Mouse (Mus musculus): ENCODE data around the gene Lsm12. TPM values are rescaled to one million over a fixed set of nuclear protein-coding genes. Genes with fewer than 3 reads are reported as not detected.

The Lsm12 gene
- polyA plus RNA-seq, 1 experiment from 2014 or later, result 98.4 TPM

DNA sequence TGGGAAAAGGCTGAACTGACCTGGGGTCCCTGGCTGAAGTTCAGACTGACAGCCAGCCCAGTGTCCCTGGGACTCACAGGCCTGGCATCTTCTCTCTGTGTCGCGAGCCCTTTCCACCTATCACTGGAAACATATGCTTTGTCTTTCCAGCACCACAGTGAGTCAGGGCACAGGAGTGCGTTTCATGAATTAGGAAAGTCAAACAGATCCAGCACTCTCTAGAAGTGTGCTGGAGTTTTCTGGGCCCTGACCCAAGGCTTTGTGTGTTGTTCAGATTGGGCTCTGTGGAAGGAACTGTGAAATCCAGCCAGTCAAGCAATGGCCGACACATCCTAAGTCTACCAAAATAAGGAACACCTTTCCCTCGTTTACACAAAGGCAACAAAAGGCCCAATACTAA lies 40.1 kb upstream of the Lsm12 start:
- peaks cover 14% of the 10 kb centered on the region; the same call in 1 of the 2 replicates for H3K36me3 ChIP-seq (ENCODE audit: control insufficient read depth, insufficient read depth, low read length)
- H3K27me3 ChIP-seq (replicated peaks; ENCODE audit: control insufficient read depth, insufficient read depth, low read length), result no peaks in the 10 kb centered on the region
- DNase-seq (ENCODE audit: low spot score) (no peak), ATAC-seq (ENCODE audit: low read depth) (no peak)
- peaks cover 41% of the 10 kb centered on the region for H3K4me1 ChIP-seq (ENCODE audit: control insufficient read depth, insufficient read depth, low read length)
- H3K9ac ChIP-seq (ENCODE audit: low read depth, low read length), result no peak overlapping the region; the same call in 1 of the 2 replicates
- H3K27ac ChIP-seq (replicated peaks; ENCODE audit: low read depth, low read length), result no peak overlapping the region
- WGBS, result 58% methylated on average over 5 of the region's 5 CpGs
- H3K4me3 ChIP-seq (ENCODE audit: low read depth, low read length), result no peak overlapping the region
- no peaks in the 10 kb centered on the region for H3K9me3 ChIP-seq (ENCODE audit: control insufficient read depth, low read length)
- peak overlapping the region; percentile 44 for H3K4me2 ChIP-seq (ENCODE audit: low read depth, low read length)

DNA sequence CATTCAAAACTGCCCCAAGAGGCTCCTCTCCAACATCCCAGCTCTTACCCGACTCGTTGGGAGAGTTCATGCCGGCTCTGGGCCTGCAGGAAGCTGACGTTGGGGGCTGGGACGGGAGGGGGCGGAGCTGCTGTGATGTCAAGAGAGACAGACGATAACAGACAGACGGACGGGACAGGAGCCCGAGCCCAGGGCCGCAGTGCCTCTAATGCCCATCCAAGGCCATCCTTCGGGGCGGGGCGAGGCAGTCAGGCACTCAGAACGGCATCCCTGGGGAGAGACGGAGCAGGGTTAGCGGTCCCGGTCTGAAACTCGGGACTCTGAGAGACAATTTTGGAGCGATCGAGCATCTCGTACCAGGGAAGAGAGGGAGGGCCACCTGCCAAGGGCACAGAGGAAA lies 39.6 kb upstream of the Lsm12 start:
- Histone ChIP-seq H3K9ac (ENCODE audit: low read depth, low read length) (peak overlapping the region; percentile 47), H3K4me3 (ENCODE audit: low read depth, low read length) (peak overlapping the region; percentile 9), H3K27me3 (replicated peaks; ENCODE audit: control insufficient read depth, insufficient read depth, low read length) (no peaks in the 10 kb centered on the region), H3K4me2 (ENCODE audit: low read depth, low read length) (peak overlapping the region; percentile 44), H3K9me3 (ENCODE audit: control insufficient read depth, low read length) (no peaks in the 10 kb centered on the region), H3K36me3 (ENCODE audit: control insufficient read depth, insufficient read depth, low read length) (peaks cover 18% of the 10 kb centered on the region; the same call in 1 of the 2 replicates), H3K27ac (replicated peaks; ENCODE audit: low read depth, low read length) (no peak overlapping the region), H3K4me1 (ENCODE audit: control insufficient read depth, insufficient read depth, low read length) (peaks cover 46% of the 10 kb centered on the region)
- WGBS, result 6% methylated on average over 22 of the region's 22 CpGs
- ATAC-seq (ENCODE audit: low read depth), result no peak
- DNase-seq (ENCODE audit: low spot score), result no peak

DNA sequence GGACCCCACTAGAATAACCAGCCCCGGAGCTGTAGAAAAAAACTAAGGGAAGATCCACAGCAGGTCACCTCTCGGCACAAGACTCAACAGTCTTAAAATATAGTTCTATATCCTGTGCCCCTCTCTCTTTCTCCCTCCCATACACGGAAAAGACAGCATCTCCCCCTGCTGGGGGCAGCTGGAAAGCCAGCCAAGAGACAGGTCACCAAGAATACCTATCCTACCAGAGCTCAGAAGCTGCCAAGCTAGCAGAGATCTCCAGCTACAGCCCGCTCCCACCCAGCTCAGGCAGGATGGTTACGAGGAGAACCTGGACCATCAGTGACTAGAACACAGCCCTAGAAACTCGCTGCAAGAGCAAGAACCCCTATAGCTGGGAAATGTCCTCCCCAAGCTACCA lies 38.1 kb upstream of the Lsm12 start:
- H3K4me2 ChIP-seq (ENCODE audit: low read depth, low read length), result no peak overlapping the region
- H3K4me3 ChIP-seq (ENCODE audit: low read depth, low read length), result no peak overlapping the region
- H3K36me3 ChIP-seq (ENCODE audit: control insufficient read depth, insufficient read depth, low read length), result peaks cover 18% of the 10 kb centered on the region; the same call in 1 of the 2 replicates
- H3K27ac ChIP-seq (replicated peaks; ENCODE audit: low read depth, low read length), result no peak overlapping the region
- WGBS, result 36% methylated on average over 6 of the region's 6 CpGs
- H3K9me3 ChIP-seq (ENCODE audit: control insufficient read depth, low read length), result no peaks in the 10 kb centered on the region
- DNase-seq (ENCODE audit: low spot score), result peak; percentile 73
- H3K9ac ChIP-seq (ENCODE audit: low read depth, low read length), result no peak overlapping the region
- no peak for ATAC-seq (ENCODE audit: low read depth)
- no peaks in the 10 kb centered on the region for H3K27me3 ChIP-seq (replicated peaks; ENCODE audit: control insufficient read depth, insufficient read depth, low read length)
- peaks cover 51% of the 10 kb centered on the region for H3K4me1 ChIP-seq (ENCODE audit: control insufficient read depth, insufficient read depth, low read length)

DNA sequence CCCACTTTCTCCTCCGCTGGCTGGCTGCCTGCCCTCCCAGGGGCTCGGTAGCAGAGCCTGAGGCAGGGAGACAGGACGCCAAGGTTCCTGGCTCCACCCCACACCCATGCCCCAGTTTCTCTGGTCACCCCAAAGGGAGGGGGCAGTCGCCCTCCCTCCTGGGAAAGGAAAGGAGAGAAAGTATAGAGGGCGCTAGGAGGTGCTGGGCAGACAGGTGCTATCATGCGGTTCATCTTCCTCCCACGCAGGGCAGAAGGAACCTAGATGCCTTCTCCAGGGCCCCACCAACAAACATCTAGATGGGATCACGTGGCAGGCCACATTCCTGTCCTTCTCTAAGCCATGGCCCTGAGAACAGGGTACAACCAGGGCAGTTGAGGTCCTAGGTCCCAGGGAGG lies 36.9 kb upstream of the Lsm12 start:
- ATAC-seq (ENCODE audit: low read depth), result no peak
- Histone ChIP-seq H3K9me3 (ENCODE audit: control insufficient read depth, low read length) (no peaks in the 10 kb centered on the region), H3K4me3 (ENCODE audit: low read depth, low read length) (no peak overlapping the region), H3K27ac (replicated peaks; ENCODE audit: low read depth, low read length) (no peak overlapping the region), H3K4me1 (ENCODE audit: control insufficient read depth, insufficient read depth, low read length) (peaks cover 54% of the 10 kb centered on the region), H3K27me3 (replicated peaks; ENCODE audit: control insufficient read depth, insufficient read depth, low read length) (no peaks in the 10 kb centered on the region), H3K4me2 (ENCODE audit: low read depth, low read length) (no peak overlapping the region), H3K9ac (ENCODE audit: low read depth, low read length) (no peak overlapping the region), H3K36me3 (ENCODE audit: control insufficient read depth, insufficient read depth, low read length) (peaks cover 18% of the 10 kb centered on the region; the same call in 1 of the 2 replicates)
- no peak for DNase-seq (ENCODE audit: low spot score)
- WGBS, result 71% methylated on average over 8 of the region's 8 CpGs

DNA sequence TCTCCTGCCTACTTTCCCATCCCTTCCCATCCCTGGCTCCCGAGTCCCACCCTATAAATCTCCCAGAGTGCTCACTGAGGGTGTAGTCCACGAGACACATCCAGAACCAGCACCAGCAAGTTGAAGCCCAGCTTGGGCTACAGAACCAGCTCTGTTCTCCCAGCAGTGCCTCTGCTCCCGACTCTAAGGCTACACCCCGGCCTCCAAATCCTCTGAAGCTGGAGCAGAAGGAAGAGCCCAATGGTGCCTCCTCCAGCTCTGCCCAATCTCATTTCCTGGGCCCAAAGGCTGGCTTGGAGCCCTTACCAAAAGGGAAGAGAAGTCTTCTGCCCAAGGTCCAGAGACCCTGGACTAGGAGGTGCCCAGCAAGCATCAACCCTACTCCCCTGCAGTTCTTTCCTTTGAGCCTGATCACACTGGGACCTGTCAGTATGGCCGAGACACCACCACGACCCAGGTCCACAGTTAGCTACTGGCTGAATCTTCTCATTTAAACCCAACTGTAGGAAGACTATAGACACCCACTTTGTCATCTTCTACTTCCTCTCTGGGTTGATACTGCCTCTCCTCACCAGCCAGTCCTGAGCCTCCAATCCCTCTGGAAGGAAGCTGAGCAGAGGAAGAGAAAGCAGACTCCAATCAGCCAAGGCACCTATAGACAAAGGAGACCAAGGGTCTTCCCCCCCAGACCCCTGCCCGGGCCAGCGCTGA lies 36.3 kb upstream of the Lsm12 start:
- DNase-seq (ENCODE audit: low spot score) (no peak), ATAC-seq (ENCODE audit: low read depth) (no peak)
- H3K9me3 ChIP-seq (ENCODE audit: control insufficient read depth, low read length), result no peaks in the 10 kb centered on the region
- H3K27me3 ChIP-seq (replicated peaks; ENCODE audit: control insufficient read depth, insufficient read depth, low read length), result no peaks in the 10 kb centered on the region
- H3K4me1 ChIP-seq (ENCODE audit: control insufficient read depth, insufficient read depth, low read length), result peaks cover 55% of the 10 kb centered on the region
- no peak overlapping the region for H3K4me3 ChIP-seq (ENCODE audit: low read depth, low read length)
- H3K9ac ChIP-seq (ENCODE audit: low read depth, low read length), result no peak overlapping the region
- peaks cover 18% of the 10 kb centered on the region; the same call in 1 of the 2 replicates for H3K36me3 ChIP-seq (ENCODE audit: control insufficient read depth, insufficient read depth, low read length)
- WGBS, result 88% methylated on average over 8 of the region's 8 CpGs
- H3K4me2 ChIP-seq (ENCODE audit: low read depth, low read length), result no peak overlapping the region
- H3K27ac ChIP-seq (replicated peaks; ENCODE audit: low read depth, low read length), result no peak overlapping the region

DNA sequence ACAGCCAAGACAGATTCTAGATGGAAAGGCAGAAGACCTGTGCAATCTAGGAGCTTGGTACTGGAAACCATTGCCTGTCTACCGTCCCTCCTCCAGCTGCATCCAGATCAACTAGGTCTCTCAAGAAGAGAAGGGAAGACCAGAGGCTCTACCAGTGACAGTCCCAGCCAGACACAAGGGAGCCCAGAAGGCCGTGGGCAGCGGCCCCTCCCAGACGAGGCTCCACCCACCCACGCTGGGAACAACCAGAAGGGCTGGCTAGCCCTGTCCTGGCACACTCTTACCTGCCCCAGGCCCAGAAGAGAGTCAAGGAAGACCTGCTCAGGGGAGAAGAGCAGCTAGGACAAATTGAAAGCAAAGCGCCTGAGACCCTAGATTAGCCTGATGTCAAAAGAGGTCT lies 35.4 kb upstream of the Lsm12 start:
- Histone ChIP-seq H3K9ac (ENCODE audit: low read depth, low read length) (no peak overlapping the region), H3K27ac (replicated peaks; ENCODE audit: low read depth, low read length) (peak overlapping the region; percentile 24; the same call in 1 of the 2 replicates), H3K4me3 (ENCODE audit: low read depth, low read length) (no peak overlapping the region), H3K4me1 (ENCODE audit: control insufficient read depth, insufficient read depth, low read length) (peaks cover 61% of the 10 kb centered on the region), H3K36me3 (ENCODE audit: control insufficient read depth, insufficient read depth, low read length) (peaks cover 18% of the 10 kb centered on the region; the same call in 1 of the 2 replicates), H3K4me2 (ENCODE audit: low read depth, low read length) (no peak overlapping the region), H3K27me3 (replicated peaks; ENCODE audit: control insufficient read depth, insufficient read depth, low read length) (no peaks in the 10 kb centered on the region), H3K9me3 (ENCODE audit: control insufficient read depth, low read length) (no peaks in the 10 kb centered on the region)
- ATAC-seq (ENCODE audit: low read depth) (no peak), DNase-seq (ENCODE audit: low spot score) (no peak)
- 60% methylated on average over 6 of the region's 6 CpGs for WGBS

DNA sequence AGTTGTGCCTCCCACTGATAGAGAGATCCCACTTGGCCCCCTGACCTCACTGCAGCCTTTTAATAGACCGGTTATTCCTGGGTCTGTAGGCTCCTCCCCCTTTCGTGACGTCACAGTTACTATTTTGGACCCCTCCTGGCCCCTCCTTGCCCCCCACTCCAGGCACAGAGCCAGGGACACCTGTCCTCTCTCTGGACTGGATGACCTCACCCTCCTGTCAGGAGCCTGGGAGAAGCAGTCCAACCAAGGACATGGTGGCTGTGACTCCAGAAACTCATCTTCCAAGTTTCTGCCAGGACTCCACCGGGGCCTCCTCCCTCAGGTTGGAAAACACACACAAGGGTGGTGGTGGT lies 34.9 kb upstream of the Lsm12 start:
- peak overlapping the region; percentile 73; the same call in 1 of the 2 replicates for H3K27ac ChIP-seq (replicated peaks; ENCODE audit: low read depth, low read length)
- WGBS, result 68% methylated on average over 4 of the region's 4 CpGs
- DNase-seq (ENCODE audit: low spot score), result no peak
- no peak overlapping the region for H3K4me2 ChIP-seq (ENCODE audit: low read depth, low read length)
- no peaks in the 10 kb centered on the region for H3K9me3 ChIP-seq (ENCODE audit: control insufficient read depth, low read length)
- no peak for ATAC-seq (ENCODE audit: low read depth)
- no peak overlapping the region for H3K9ac ChIP-seq (ENCODE audit: low read depth, low read length)
- peaks cover 62% of the 10 kb centered on the region for H3K4me1 ChIP-seq (ENCODE audit: control insufficient read depth, insufficient read depth, low read length)
- no peaks in the 10 kb centered on the region for H3K27me3 ChIP-seq (replicated peaks; ENCODE audit: control insufficient read depth, insufficient read depth, low read length)
- peaks cover 18% of the 10 kb centered on the region; the same call in 1 of the 2 replicates for H3K36me3 ChIP-seq (ENCODE audit: control insufficient read depth, insufficient read depth, low read length)
- no peak overlapping the region for H3K4me3 ChIP-seq (ENCODE audit: low read depth, low read length)

DNA sequence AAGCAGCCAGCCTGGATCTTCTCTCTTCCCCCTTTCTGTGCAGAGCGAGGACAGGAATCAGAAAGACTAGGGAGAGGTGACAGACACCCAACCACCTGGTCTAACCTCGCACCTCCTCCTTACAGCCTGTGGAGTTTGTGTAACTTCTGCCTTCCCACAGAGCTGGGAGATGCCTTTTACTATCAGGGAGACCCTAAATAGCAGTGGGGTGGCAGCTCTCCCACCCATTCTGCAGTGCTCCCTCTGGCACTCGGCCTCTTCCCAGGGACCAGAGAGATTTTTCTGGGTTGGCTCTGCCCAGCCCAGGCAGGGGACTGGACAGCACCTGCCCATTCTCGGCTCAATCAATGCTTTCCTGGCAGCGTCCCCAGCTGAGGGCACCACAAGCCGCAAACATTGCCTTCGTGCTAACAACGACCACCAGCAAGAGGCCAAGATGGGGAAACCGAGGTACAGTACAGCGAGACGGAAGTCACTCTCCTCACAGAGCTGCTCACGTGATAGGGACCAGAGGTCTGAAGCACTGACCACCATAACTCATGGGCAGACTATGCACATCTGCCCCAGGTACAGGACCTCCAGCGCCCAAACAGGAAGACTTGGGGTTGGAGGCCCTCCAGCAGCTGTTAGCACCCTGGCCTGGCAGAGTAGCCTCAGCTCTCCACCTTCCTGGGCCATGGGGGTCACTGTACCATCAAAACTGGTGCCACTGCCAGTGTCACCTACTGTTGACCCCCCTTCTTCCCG lies 34.3 kb upstream of the Lsm12 start:
- no peak for DNase-seq (ENCODE audit: low spot score)
- peaks cover 62% of the 10 kb centered on the region for H3K4me1 ChIP-seq (ENCODE audit: control insufficient read depth, insufficient read depth, low read length)
- H3K4me3 ChIP-seq (ENCODE audit: low read depth, low read length), result 0 out of 2 replicates have a peak overlapping the region, but pooled peaks have one; percentile 39
- no peak for ATAC-seq (ENCODE audit: low read depth)
- no peaks in the 10 kb centered on the region for H3K9me3 ChIP-seq (ENCODE audit: control insufficient read depth, low read length)
- WGBS, result 59% methylated on average over 13 of the region's 14 CpGs
- H3K9ac ChIP-seq (ENCODE audit: low read depth, low read length), result no peak overlapping the region
- H3K36me3 ChIP-seq (ENCODE audit: control insufficient read depth, insufficient read depth, low read length), result peaks cover 18% of the 10 kb centered on the region; the same call in 1 of the 2 replicates
- no peaks in the 10 kb centered on the region for H3K27me3 ChIP-seq (replicated peaks; ENCODE audit: control insufficient read depth, insufficient read depth, low read length)
- peak overlapping the region; percentile 73 for H3K27ac ChIP-seq (replicated peaks; ENCODE audit: low read depth, low read length)
- H3K4me2 ChIP-seq (ENCODE audit: low read depth, low read length), result peak overlapping the region; percentile 63

Data from embryonic facial prominence, embryonic 14.5 days (tissue).